Mouse (Mus musculus) hindbrain, embryonic 13.5 days (tissue): ENCODE results near the gene Mgat5. TPM values are rescaled to one million over a fixed set of nuclear protein-coding genes. Genes with fewer than 3 reads are reported as not detected.

ENCODE experiments used
- ATAC-seq: fragments of 200-750 bp; cut with Nextera tagmentation; 2 replicates; pipeline ENCODE4 v1.8.0; 2017; ENCODE audit warnings: moderate TSS enrichment; ENCODE audit not compliant: low FRiP score
- H3K27ac ChIP-seq: fragments of 300-500 bp; sonication (generic); 2 replicates; pipeline ENCODE4 v1.5.1; 2015; ENCODE audit warnings: inconsistent platforms, mild to moderate bottlenecking, moderate library complexity
- H3K27me3 ChIP-seq: fragments of 300-500 bp; sonication (generic); 2 replicates; pipeline ENCODE4 v1.6.1; 2015; ENCODE audit warnings: mild to moderate bottlenecking, inconsistent platforms
- H3K36me3 ChIP-seq: fragments of 300-500 bp; sonication (generic); 2 replicates; pipeline ENCODE4 v1.6.1; 2015; ENCODE audit warnings: mild to moderate bottlenecking, inconsistent platforms
- H3K4me1 ChIP-seq: fragments of 300-500 bp; sonication (generic); replicated peaks from 2 replicates; pipeline ENCODE4 v1.6.1; 2015; ENCODE audit warnings: inconsistent platforms
- H3K4me2 ChIP-seq: fragments of 300-500 bp; sonication (generic); 2 replicates; pipeline ENCODE4 v1.6.1; 2015; ENCODE audit warnings: inconsistent platforms, mild to moderate bottlenecking, moderate library complexity
- H3K4me3 ChIP-seq: fragments of 300-500 bp; sonication (generic); 2 replicates; pipeline ENCODE4 v1.5.1; 2015; ENCODE audit warnings: mild to moderate bottlenecking, inconsistent platforms
- H3K9ac ChIP-seq: fragments of 300-500 bp; sonication (generic); 2 replicates; pipeline ENCODE4 v1.6.1; 2015; ENCODE audit warnings: mild to moderate bottlenecking, inconsistent platforms
- H3K9me3 ChIP-seq: fragments of 300-500 bp; sonication (generic); 2 replicates; pipeline ENCODE4 v1.6.1; 2016; ENCODE audit warnings: inconsistent platforms
- WGBS: fragments of 180-500 bp; shearing (Covaris S2); methylation state at CpG from one replicate; pipeline ENCODE4 v1.1.7; 2015; 5-methylcytosine and 5-hydroxymethylcytosine counted together
- polyA plus RNA-seq: library from polyadenylated mRNA; unstranded; fragments of >200 nt; fragmentation: Nextera tagmentation; extraction: Ambion mirVana; gene quantifications from 2 replicates; pipeline ENCODE4 v1.2.1, GENCODE M21; 2015

The Mgat5 gene
- polyA plus RNA-seq, 1 experiment from 2014 or later, result 14.0 TPM

- ATAC-seq, result no peak
- H3K4me2 ChIP-seq, result no peak overlapping the region
- peaks cover 14% of the 10 kb centered on the region; the same call in 1 of the 2 replicates for H3K4me1 ChIP-seq
- H3K27ac ChIP-seq, result no peak overlapping the region
- no peaks in the 10 kb centered on the region for H3K9me3 ChIP-seq
- H3K9ac ChIP-seq, result no peak overlapping the region
- no peaks in the 10 kb centered on the region for H3K27me3 ChIP-seq
- H3K4me3 ChIP-seq, result no peak overlapping the region
- 91% methylated on average over 4 of the region's 4 CpGs for WGBS
- peaks cover 11% of the 10 kb centered on the region; the same call in 1 of the 2 replicates for H3K36me3 ChIP-seq
Observed at GRCm38 (mm10) chr1:127271156-127271555, 66.3 kb downstream of the Mgat5 start.

GRCm38 (mm10) chr1:127273363-127273762 lies 68.5 kb downstream of the Mgat5 start:
- H3K36me3 ChIP-seq, result peaks cover 11% of the 10 kb centered on the region; the same call in 1 of the 2 replicates
- WGBS, result 92% methylated on average over 5 of the region's 5 CpGs
- no peaks in the 10 kb centered on the region for H3K27me3 ChIP-seq
- no peak for ATAC-seq
- H3K27ac ChIP-seq, result no peak overlapping the region
- no peak overlapping the region for H3K4me2 ChIP-seq
- H3K9ac ChIP-seq, result no peak overlapping the region
- H3K4me1 ChIP-seq, result peaks cover 9% of the 10 kb centered on the region; the same call in 1 of the 2 replicates
- H3K4me3 ChIP-seq, result no peak overlapping the region
- H3K9me3 ChIP-seq, result no peaks in the 10 kb centered on the region

- H3K27me3 ChIP-seq, result no peaks in the 10 kb centered on the region
- peaks cover 15% of the 10 kb centered on the region; the same call in 1 of the 2 replicates for H3K36me3 ChIP-seq
- no peak overlapping the region for H3K4me3 ChIP-seq
- 0 out of 2 replicates have a peak, but pooled peaks cover under 1% of the 10 kb centered on the region for H3K4me1 ChIP-seq
- no peak overlapping the region for H3K9ac ChIP-seq
- 95% methylated on average over 3 of the region's 3 CpGs for WGBS
- no peak for ATAC-seq
- H3K9me3 ChIP-seq, result no peaks in the 10 kb centered on the region
- H3K4me2 ChIP-seq, result no peak overlapping the region
- H3K27ac ChIP-seq, result no peak overlapping the region
Observed at GRCm38 (mm10) chr1:127275572-127276324, 70.9 kb downstream of the Mgat5 start.

DNA sequence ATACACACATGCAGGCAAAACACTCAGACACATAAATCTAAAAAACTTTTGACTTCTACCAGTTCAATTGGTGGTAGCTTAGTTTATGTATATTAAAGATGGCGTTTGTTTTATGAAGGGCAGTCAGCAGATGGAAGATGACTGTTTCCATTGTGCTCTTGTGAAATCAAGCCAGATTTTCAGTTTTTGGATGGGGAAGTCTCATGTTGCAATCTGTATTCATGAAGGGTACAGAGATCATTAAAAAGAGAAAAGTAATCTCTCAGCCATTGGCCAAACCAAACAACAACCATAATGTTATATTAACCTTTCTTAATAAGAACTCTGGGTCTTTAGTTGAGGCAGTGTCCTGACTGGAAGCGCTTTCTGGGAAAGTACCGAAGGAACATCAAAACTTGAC lies 73.3 kb downstream of the Mgat5 start:
- Histone ChIP-seq H3K4me1 (no peaks in the 10 kb centered on the region), H3K27ac (no peak overlapping the region), H3K4me3 (no peak overlapping the region), H3K9me3 (no peaks in the 10 kb centered on the region), H3K4me2 (no peak overlapping the region), H3K36me3 (peaks cover 13% of the 10 kb centered on the region; the same call in 1 of the 2 replicates), H3K27me3 (no peaks in the 10 kb centered on the region), H3K9ac (no peak overlapping the region)
- no peak for ATAC-seq
- 94% methylated on average over 3 of the region's 3 CpGs for WGBS

- Histone ChIP-seq H3K4me3 (no peak overlapping the region), H3K27ac (no peak overlapping the region), H3K4me1 (peaks cover 7% of the 10 kb centered on the region), H3K9me3 (no peaks in the 10 kb centered on the region), H3K4me2 (no peak overlapping the region), H3K27me3 (no peaks in the 10 kb centered on the region), H3K9ac (no peak overlapping the region), H3K36me3 (0 out of 2 replicates have a peak, but pooled peaks cover 4% of the 10 kb centered on the region)
- ATAC-seq, result no peak
- 100% methylated on average over 1 of the region's 1 CpGs for WGBS
Observed at GRCm38 (mm10) chr1:127280256-127280655, 75.4 kb downstream of the Mgat5 start.

- H3K4me1 ChIP-seq, result peaks cover 10% of the 10 kb centered on the region
- ATAC-seq, result no peak
Observed at GRCm38 (mm10) chr1:127284975-127285374, 80.2 kb downstream of the Mgat5 start.

GRCm38 (mm10) chr1:127287505-127287904 lies 82.7 kb downstream of the Mgat5 start:
- no peak overlapping the region for H3K4me2 ChIP-seq
- H3K4me3 ChIP-seq, result no peak overlapping the region
- H3K9ac ChIP-seq, result no peak overlapping the region
- H3K36me3 ChIP-seq, result 0 out of 2 replicates have a peak, but pooled peaks cover 4% of the 10 kb centered on the region
- H3K9me3 ChIP-seq, result no peaks in the 10 kb centered on the region
- no peak for ATAC-seq
- no peak overlapping the region for H3K27ac ChIP-seq
- 96% methylated on average over 6 of the region's 6 CpGs for WGBS
- peaks cover 17% of the 10 kb centered on the region for H3K4me1 ChIP-seq
- no peaks in the 10 kb centered on the region for H3K27me3 ChIP-seq

More at GRCm38 (mm10) chr1:127284975-127285374, 80.2 kb downstream of the Mgat5 start:
- Histone ChIP-seq H3K36me3 (0 out of 2 replicates have a peak, but pooled peaks cover 4% of the 10 kb centered on the region), H3K9me3 (no peaks in the 10 kb centered on the region), H3K4me3 (no peak overlapping the region), H3K9ac (no peak overlapping the region), H3K27me3 (no peaks in the 10 kb centered on the region), H3K27ac (no peak overlapping the region), H3K4me2 (no peak overlapping the region)
- 56% methylated on average over 3 of the region's 3 CpGs for WGBS

DNA sequence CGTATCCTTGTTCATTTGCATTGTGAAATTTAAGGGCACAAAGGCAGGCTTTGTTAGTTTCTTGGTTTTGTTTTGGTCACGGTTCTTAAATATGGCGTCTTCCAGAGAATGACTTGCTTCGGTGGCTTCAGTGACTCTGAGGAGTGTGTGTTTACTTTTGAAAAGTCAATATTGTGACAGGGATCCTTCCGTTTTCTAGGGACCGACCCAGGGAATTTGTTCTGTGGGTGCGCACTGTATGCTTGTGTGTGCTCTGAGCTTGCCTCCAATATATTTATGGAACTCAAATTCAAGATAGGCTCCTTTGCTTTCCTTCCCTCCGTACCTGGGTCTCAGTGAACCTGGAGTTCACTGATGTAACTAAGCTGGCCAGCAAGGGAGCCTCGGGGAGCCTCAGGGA lies 86.1 kb downstream of the Mgat5 start:
- Histone ChIP-seq H3K4me3 (no peak overlapping the region), H3K27ac (no peak overlapping the region), H3K9ac (no peak overlapping the region), H3K4me2 (no peak overlapping the region), H3K4me1 (peaks cover 8% of the 10 kb centered on the region; the same call in 1 of the 2 replicates), H3K9me3 (no peaks in the 10 kb centered on the region), H3K36me3 (0 out of 2 replicates have a peak, but pooled peaks cover 4% of the 10 kb centered on the region), H3K27me3 (no peaks in the 10 kb centered on the region)
- 54% methylated on average over 9 of the region's 9 CpGs for WGBS
- no peak for ATAC-seq

DNA sequence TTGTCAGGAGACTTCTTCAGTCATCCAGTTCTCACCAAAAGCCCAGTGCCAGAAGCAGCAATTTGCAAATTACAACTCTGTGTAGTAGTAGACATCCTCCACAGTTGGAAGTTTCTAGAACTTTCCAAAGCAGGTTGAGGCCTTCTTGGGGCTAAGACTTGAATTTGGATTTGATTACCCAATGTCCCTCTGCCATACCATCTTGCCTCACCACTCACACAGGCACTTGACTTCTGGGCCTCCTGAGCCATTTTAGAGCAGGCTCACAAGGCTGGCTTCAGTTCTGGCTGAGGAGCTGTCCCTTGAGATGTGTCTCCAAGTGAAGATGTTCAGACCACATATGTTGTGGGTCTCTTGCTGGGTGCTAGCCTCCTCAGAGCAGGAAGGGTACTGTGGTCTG lies 86.9 kb downstream of the Mgat5 start:
- H3K4me3 ChIP-seq, result no peak overlapping the region
- H3K4me2 ChIP-seq, result no peak overlapping the region
- H3K27me3 ChIP-seq, result no peaks in the 10 kb centered on the region
- H3K9me3 ChIP-seq, result no peaks in the 10 kb centered on the region
- H3K4me1 ChIP-seq, result peaks cover 8% of the 10 kb centered on the region; the same call in 1 of the 2 replicates
- H3K27ac ChIP-seq, result no peak overlapping the region
- 0 out of 2 replicates have a peak, but pooled peaks cover 2% of the 10 kb centered on the region for H3K36me3 ChIP-seq
- ATAC-seq, result no peak
- H3K9ac ChIP-seq, result no peak overlapping the region

DNA sequence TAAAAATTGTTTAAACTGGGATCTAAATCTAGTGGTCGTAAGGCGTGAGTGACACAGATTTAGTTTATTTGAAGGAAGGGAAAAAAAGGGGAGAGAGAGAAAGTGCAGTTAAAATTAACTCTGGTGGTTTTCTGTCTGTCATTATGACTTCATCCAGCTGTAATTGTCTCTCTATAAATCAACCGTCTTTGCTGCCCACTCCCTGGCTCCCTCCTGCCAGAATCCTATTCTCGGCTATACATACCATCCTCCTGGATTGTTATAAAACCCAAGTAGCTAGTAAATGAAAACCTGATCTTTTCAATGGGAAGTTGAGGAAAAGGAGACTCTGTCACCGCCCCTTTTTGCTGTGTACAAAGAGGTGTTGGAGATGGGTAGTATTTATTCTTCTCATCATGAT lies 88.5 kb downstream of the Mgat5 start:
- WGBS, result 78% methylated on average over 5 of the region's 5 CpGs
- ATAC-seq, result no peak
- no peak overlapping the region for H3K9ac ChIP-seq
- H3K4me1 ChIP-seq, result peaks cover 8% of the 10 kb centered on the region; the same call in 1 of the 2 replicates
- H3K9me3 ChIP-seq, result no peaks in the 10 kb centered on the region
- no peaks in the 10 kb centered on the region for H3K27me3 ChIP-seq
- H3K36me3 ChIP-seq, result no peaks in the 10 kb centered on the region
- no peak overlapping the region for H3K4me2 ChIP-seq
- no peak overlapping the region for H3K4me3 ChIP-seq
- H3K27ac ChIP-seq, result no peak overlapping the region

- no peak for ATAC-seq
Observed at GRCm38 (mm10) chr1:127296815-127297214, 92.0 kb downstream of the Mgat5 start.

DNA sequence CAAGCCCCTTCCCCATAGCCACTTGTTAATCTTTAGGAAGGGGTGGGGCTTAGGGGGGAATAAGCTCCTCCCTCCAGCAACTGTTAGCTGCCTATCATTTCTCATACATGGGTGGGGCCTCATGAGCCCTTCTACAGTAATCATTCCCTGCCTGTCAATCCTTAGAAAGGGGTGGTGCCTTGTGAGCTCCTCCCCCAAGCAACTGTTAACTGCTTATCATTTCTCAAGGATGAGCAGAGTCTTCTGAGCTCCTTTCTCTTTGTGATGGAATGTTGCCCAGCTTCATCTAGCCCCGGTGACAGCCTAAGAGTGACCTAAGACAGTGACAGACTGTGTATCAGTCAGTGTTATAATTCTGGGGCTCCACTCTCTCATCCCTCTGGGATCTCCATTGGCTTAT lies 95.0 kb downstream of the Mgat5 start:
- H3K27me3 ChIP-seq, result no peaks in the 10 kb centered on the region
- ATAC-seq, result no peak
- no peak overlapping the region for H3K27ac ChIP-seq
- no peak overlapping the region for H3K4me2 ChIP-seq
- no peak overlapping the region for H3K9ac ChIP-seq
- 88% methylated on average over 1 of the region's 1 CpGs for WGBS
- no peaks in the 10 kb centered on the region for H3K9me3 ChIP-seq
- H3K4me1 ChIP-seq, result no peaks in the 10 kb centered on the region
- no peaks in the 10 kb centered on the region for H3K36me3 ChIP-seq
- no peak overlapping the region for H3K4me3 ChIP-seq

More at GRCm38 (mm10) chr1:127296815-127297214, 92.0 kb downstream of the Mgat5 start:
- Histone ChIP-seq H3K9ac (no peak overlapping the region), H3K36me3 (no peaks in the 10 kb centered on the region), H3K27ac (no peak overlapping the region), H3K4me2 (no peak overlapping the region), H3K4me3 (no peak overlapping the region), H3K27me3 (no peaks in the 10 kb centered on the region), H3K9me3 (no peaks in the 10 kb centered on the region), H3K4me1 (0 out of 2 replicates have a peak, but pooled peaks cover 1% of the 10 kb centered on the region)
- WGBS, result 93% methylated on average over 3 of the region's 3 CpGs

DNA sequence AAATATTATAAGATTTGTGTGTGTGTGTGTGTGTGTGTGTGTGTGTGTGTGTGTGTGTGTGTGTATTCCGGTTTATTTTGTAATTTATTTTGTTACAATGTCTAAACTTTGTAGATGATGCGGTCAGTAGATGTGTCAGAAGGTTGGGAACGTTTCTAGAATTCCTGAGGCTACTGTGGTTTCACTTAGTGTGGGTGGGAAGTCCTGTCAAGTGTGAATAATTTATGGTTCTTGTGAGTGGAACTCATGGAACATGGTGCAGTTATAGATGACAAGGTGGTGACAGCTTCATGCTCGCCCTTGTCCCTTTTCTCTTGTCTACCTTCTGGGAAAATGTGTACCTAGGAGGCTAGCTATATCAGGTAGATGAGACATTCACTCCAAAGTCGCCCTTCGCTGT lies 96.2 kb downstream of the Mgat5 start:
- WGBS, result 83% methylated on average over 6 of the region's 6 CpGs
- no peaks in the 10 kb centered on the region for H3K36me3 ChIP-seq
- no peak overlapping the region for H3K4me3 ChIP-seq
- no peak overlapping the region for H3K9ac ChIP-seq
- H3K27ac ChIP-seq, result no peak overlapping the region
- H3K4me2 ChIP-seq, result no peak overlapping the region
- H3K4me1 ChIP-seq, result no peaks in the 10 kb centered on the region
- H3K9me3 ChIP-seq, result no peaks in the 10 kb centered on the region
- no peak for ATAC-seq
- H3K27me3 ChIP-seq, result no peaks in the 10 kb centered on the region
